Comparison of ENCODE assay signal across 8 mouse cellular contexts in the genomic region with DNA sequence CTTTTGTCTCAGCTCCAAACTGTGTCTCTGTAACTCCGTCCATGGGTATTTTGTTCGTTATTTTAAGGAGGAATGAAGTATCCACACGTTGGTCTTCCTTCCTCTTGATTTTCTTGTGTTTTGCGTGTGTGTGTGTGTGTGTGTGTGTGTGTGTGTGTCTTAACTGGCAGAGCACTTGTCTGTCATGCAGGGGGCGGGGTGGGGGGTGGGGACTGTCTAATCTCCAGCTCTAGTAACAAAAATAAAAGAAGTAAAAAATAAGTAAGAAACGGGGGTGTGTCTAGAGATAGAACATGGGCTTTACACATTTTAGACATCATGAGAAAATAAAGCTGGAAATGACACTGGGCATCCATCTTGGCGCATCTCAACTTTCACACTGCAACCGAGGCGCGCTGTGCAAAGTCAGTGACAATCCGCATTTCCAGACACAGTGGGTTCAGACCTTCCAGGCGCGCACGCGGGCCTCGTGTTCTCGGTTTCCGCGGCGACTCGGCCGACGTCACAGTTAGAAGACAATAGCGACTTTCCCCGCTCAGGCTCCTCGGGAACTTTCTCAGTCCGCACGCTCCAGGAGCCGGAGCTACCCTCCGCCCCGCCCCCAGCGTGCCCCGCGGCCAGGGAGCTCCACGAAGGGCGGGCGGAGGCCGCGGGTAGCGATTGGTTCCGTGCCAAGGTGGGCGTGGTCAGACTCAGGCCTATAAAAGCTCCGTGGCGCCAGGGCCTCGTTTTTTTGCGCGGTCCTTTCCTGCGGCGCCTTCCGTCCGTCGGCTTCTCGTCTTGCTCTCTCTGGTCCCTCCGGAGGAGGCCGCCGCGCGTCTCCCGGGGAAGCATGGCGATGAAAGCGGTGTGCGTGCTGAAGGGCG. TPM values are rescaled to one million over a fixed set of nuclear protein-coding genes. Genes with fewer than 3 reads are reported as not detected.
DNase-seq lines count a peak whose midpoint lies in the region; ATAC-seq and TF ChIP-seq lines count a peak whose summit lies in the region.

A gene (plus strand): TSS at position 729 of the 866 bp plus-strand sequence.

- peak; percentile 98 for TF ChIP-seq POLR2A in cortical plate, adult 2 months (IDR thresholded peaks at IDR 0.05; ENCODE audit: extremely low read depth, insufficient read depth, low read length)

- H3K27ac ChIP-seq in cortical plate, adult 2 months (ENCODE audit: insufficient read depth, low read length): peak within 1 kb of the TSS; percentile 67

- peaks cover 2% of the 10 kb centered on the region; the same call in 1 of the 2 replicates for H3K4me1 ChIP-seq in cortical plate, adult 2 months (ENCODE audit: control insufficient read depth, insufficient read depth, low read length)

- peak within 1 kb of the TSS; percentile 99 for H3K4me3 ChIP-seq in cortical plate, adult 2 months (ENCODE audit: insufficient read depth, low read length)

- no peak for TF ChIP-seq CTCF in cortical plate, adult 2 months (IDR thresholded peaks at IDR 0.05; ENCODE audit: extremely low read depth, insufficient read depth, low read length)

- ATAC-seq in activated CD4-positive, CD25-positive, alpha-beta regulatory T cell, adult 4 months: peak; percentile 90
- peak; percentile 87 for ATAC-seq in megakaryocyte progenitor cell, adult 5-6 weeks (replicated peaks; ENCODE audit: poor library complexity)

- DNase-seq in gastrocnemius, postnatal 10 days: peak; percentile 99
- peak; percentile 98 for DNase-seq in induced T-regulatory cell, adult 2 months (ENCODE audit: low read depth)
- peak; percentile 80 to 90 for DNase-seq in left cerebral cortex, adult 9 months (ENCODE audit: low spot score in 2 of 2)
- DNase-seq in right cerebral cortex, postnatal 14 days: peak; percentile 93
- peak; percentile 97 to 98 for DNase-seq in urinary bladder, postnatal 36 days (ENCODE audit: low spot score in 2 of 2)

RNA-seq across cellular contexts. Expression of the gene that starts here (rescaled TPM):
- polyA plus RNA-seq in activated CD4-positive, CD25-positive, alpha-beta regulatory T cell, adult 4 months (2017; shearing (Covaris generic)): 1,000 to 10,000 TPM; 1,344 to 1,485 TPM
- 758 and 779 TPM in 2 replicates for polyA plus RNA-seq in cortical plate, adult 2 months (2012; rRNA removed)
- total RNA-seq in gastrocnemius, postnatal 10 days (2021): 100 to 1,000 TPM; 299 to 300 TPM
- 577 and 581 TPM in 2 replicates for total RNA-seq in megakaryocyte progenitor cell, adult 5-6 weeks (2015)
- 672 and 752 TPM in 2 replicates for total RNA-seq in megakaryocyte progenitor cell, adult 5-6 weeks (2017)

Comparison
In these comparisons a context has a peak if more than half of its experiments do, and no peak if none do; other contexts are left out.
1. Peak in every context shown above with its lines: DNase-seq, ATAC-seq, H3K4me3 ChIP-seq and H3K27ac ChIP-seq.